Mouse (Mus musculus): ENCODE measurements around the gene Rsbn1l.

The Rsbn1l gene

DNA sequence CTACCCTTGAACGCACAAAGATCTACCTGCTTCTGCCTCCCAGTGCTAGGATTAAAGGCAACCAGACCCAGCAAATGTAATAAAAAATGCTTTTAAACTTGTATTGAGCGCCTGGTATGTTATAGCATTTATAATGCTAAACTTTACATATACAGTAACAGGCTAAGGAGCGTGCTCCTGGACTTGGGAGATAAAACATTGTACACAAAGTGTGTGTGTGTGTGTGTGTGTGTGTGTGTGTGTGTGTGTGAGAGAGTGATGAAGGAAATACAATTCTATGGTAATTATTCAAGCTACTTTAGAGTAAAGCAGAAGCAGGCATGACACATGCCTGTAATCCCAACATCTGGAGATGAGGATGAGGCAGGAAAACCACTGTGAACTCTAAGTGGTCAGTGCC is at the start of gene Rsbn1l:
TSS of gene Rsbn1l (minus strand) at position 101 of the 400 bp plus-strand sequence.
- no peak for DNase-seq (ENCODE audit: low spot score)

DNA sequence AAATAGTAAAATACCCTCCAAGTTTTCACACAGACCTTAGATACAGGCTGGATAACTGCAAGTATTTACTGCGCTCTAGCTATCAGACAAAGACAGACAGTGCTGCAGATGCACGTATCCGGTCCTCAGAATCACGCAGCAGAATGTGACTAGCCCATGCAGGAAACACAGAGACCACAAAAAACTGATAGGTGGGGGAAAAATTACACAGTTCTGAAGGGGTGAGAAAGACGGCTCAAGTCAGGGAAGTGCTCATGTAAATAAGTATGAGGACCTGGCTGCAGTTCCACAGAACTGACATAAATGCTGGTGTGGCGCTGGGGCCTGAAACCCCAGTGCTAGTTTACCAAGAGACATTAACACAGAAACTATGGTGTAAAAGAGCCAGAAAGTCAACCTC is 46.5 kb upstream of the Rsbn1l start:
- DNase-seq (ENCODE audit: low spot score): peak; percentile 23

DNA sequence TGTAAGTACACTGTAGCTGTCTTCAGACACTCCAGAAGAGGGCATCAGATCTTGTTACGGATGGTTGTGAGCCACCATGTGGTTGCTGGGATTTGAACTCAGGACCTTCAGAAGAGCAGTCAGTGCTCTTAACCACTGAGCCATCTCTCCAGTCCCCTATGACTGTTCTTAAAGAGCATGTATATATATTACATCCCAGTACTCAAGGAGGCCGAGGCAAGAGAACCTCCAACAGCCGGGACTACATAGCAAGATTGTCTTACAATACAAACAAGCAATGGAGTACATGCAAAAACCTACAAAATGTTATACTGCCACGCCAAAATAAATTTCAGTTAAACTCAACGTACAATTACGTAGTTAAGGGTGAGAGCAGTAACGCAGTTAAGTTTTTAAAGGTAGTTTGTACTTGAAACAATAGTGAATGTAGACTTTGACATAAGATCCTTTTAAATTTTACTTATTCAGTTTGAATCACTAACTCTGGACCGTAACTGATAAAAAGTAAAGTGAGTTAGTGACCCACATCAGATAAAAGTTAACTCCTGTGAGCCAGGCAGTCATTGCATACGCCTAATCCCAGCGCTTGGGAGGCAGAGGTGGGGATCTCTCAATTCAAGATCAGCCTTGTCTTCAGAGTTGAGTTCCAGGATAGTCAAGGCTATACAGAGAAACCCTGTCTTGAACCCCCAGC is 45.6 kb upstream of the Rsbn1l start:
- no peak for DNase-seq (ENCODE audit: low spot score)

DNA sequence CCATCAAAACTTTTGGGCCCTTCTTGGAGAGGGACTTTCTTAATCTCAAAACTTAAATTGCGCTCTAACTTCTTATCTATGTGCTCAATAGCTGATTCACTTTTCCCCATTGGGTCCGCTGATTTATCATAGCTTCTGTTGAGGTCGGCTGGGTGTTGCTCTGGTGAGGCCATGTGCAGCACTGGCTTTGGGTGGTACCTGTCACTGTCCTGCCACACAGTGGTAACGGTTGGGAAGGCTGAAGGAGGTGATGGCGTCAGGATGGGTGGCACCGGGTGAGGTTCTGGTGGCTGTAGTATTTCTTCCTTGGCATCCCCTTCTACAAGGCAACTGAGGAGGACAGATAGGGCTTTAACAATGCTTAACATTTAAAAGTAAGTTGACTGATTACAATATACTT is 42.2 kb upstream of the Rsbn1l start:
- DNase-seq (ENCODE audit: low spot score): no peak

DNA sequence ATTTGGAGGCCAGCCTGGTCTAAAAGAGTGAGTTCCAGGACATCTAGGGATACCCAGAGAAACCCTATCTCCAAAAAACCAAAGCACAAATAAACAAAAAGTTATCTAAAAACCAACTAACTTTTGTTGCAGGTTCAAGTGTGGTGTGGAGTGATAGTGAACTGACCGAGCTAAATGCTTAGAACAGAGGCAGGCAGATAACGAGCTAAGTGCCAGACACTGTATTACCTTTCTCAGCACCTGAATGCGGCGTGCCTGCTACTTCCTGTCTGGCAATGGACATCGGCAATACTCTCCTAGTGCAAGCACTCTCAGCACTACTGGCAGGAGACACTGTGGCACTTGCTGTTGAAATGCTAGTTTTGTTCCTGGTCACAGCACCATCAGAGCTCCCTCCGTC is 41.4 kb upstream of the Rsbn1l start:
- DNase-seq (ENCODE audit: low spot score): no peak

DNA sequence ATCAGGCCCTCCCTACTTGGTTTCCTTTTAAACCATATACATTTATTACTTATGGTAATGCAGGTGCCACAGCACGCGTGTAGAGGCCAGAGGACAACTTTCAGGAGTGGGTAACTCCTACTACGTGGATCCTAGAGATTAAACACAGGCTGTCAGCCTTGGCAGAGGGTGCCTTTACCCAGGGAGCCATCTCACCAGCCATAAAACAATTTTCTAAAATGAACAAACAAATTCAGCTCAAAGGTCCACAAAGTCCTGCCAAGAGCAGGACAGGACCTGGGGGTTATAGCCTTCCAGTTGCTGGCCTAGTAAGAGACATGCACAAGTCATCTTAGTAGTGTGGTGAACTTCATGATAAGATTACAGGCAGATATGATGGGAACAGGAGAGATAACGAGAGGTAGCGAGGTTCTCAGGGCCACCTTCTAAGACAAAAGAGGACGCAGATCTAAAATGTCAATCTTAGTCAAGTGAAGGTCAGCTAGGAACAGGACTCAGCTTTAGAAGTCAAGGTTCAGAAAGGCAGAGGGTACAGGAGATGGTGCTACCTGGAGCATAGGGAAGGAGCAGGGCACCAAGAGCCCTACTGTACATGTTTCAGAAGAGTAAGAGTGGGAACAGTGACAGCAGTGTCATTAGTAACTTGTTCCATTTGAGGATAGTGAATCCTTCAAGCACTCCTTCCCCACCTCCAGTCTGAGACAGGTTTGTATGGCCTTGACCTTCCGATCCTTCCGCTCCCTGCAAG is 34.0 kb upstream of the Rsbn1l start:
- no peak for DNase-seq (ENCODE audit: low spot score)

DNA sequence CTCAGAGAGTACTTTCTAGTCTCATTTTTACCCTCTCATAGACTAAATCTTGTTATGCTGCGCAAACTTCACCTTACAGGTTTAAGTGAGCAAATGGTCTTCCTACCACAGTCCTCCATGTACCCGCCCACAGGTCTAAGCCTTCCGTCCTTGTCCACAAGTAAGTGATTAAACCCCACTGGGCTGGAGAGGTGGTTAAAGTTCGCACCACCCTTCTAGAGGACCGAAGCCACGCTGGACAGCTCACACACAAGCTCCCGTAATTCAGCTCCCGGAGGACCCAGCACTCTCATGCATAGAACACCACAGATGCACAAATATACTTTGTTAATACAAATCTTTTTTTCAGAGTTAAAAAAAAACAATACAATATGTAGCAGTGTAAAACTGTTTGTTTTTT is 30.1 kb upstream of the Rsbn1l start:
- DNase-seq (ENCODE audit: low spot score): no peak

DNA sequence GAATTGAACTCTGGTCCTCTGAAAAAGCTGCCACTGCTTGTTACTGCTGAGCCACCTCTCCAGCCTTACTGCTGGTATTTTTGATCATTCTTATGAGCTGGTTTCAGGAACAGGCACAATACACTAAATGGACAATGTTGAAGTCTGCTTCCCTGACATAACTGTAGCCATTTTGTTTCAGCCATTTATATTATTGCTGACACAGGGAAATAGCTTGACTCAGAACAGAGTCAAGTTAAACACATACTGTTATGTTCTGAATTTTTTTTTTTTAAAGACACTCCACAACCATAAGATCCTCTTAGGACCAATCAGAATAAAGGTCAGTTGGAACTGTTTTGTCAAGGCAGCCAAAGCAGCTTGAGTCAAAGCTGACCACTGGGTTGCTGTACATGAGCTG is 27.3 kb upstream of the Rsbn1l start:
- DNase-seq (ENCODE audit: low spot score): no peak

DNA sequence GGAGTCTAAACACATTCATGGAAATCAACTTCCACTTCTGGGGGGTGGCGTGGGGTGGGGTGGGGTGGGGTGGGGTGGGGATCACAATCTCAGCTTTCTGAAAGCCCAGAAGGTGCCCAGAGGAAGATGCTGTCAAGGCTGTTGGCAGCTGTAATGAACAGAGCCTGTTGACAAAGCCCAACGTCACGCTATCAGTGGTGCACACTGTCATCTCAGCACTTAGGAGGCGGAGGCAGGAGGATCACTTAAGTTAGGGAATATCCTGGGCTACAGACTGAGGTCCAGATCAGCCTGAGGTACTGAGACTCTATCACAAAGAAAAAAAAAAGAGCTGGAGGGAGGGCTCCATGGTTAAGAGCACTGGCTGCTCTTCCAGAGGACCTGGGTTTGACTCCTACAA is 18.5 kb upstream of the Rsbn1l start:
- no peak for DNase-seq (ENCODE audit: low spot score)

DNA sequence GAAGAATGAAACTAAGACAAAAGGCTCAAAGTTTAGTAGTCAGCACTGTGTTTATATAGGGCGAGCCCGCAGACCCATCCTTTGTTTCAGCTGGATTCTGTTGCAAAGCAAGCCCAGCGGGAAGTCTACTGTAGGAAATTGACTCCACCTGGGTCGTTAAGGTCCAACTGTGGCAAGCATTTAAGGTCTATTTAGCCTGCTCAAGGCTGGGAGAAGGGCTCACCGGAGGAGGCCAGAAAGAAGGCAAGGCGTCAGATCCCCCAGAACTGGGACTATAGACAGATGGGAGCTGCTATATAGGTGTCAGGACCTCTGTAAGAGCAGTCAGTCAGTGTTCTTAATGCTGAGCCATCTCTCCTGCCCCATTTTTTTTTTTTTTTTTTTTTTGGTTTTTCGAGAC is 17.8 kb upstream of the Rsbn1l start:
- no peak for DNase-seq (ENCODE audit: low spot score)

DNA sequence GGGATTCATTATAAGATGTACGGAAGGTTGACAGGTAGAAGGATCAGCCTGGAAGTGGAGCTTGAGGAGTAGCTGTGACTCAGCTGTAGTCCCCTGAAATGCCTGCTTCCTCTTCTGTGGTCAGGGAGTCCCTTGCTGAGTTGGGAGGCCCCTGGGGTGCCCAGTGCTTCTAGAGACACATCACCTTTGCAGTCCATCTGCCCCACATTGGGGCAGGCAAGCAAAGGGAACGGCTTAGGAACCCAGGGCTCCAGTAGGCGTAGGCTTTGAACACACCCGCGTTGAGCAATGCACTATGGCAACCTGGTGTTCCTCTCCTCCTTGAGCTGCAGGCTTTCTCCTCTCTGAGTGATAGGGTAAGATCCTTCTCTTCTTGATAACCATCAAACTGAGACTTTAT is 16.9 kb upstream of the Rsbn1l start:
- DNase-seq (ENCODE audit: low spot score): no peak

DNA sequence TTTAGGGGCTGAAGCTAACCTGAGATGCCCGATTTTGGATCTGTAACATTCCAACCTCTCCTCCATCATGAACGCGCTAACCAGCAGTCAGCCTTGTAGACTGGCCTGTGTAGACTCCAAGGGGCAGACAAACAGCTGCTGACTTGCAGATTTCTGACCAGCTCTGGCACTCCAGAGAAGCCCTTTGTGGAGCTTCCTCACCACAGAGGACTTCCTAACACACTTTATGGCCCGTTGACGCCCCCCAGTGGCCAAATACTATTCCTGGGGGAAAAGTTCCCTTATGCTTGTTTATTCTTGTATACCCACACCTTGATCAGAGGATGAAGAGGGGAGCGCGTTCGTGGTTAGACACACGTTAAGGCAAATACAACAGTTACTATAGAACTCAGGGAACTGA is 12.8 kb upstream of the Rsbn1l start:
- peak; percentile 52 for DNase-seq (ENCODE audit: low spot score)

DNA sequence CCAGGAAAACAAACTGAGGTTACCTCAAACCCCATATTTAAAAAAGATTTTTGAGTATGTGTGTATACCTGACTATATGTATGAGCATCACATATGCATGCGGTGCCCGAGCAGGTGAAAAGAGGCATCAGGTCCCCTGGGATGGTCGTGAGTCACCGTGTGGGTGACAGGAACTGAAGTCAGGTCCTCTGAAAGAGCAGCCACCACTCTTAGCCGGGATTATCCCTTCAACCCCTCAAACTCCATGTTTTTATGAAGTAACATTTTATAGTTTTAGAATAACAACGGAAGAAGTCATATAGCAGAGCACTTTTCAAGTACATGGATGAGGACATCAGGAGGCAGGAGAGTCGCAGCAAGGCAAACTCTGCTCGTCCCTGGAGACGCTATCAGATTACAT is 12.3 kb upstream of the Rsbn1l start:
- no peak for DNase-seq (ENCODE audit: low spot score)

DNA sequence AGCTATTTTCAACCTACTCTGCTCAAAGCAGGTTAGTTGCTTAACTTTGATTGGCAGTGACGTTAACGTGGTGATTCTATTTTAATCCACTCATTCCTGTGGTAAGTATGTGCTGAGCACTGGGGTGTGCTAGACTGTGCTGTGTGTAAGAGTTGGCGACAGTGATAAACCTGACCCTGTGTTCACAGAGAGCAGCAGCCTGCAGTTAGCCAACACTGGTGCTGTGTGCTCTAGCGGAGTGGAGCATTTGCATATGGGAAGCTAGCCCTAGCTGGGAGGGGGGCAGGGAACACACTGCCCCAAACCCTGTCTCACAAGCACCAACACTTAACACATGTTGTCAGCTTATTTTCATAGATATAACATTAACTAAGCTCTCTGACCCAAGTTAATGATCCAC is 11.7 kb upstream of the Rsbn1l start:
- peak; percentile 21 for DNase-seq (ENCODE audit: low spot score)

DNA sequence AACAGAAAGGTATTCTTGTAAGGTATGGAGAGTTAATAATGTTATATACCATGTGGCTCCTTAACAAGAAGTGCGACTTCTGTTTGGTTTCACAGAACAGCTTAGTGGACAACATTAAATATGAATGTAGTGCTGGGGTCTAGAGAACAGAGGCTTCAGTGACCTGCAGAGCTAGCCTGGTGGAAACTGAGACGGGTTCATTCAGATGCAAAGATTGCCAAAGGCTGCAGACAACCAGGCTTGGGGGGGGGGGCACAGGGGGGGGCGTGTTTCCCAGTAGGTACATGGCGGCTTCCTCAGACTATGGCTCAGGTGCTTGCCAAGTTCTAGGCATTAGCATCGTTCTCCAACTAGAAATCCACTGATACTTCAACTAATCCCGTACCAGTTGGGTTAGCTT is 8.2 kb upstream of the Rsbn1l start:
- no peak for DNase-seq (ENCODE audit: low spot score)

DNA sequence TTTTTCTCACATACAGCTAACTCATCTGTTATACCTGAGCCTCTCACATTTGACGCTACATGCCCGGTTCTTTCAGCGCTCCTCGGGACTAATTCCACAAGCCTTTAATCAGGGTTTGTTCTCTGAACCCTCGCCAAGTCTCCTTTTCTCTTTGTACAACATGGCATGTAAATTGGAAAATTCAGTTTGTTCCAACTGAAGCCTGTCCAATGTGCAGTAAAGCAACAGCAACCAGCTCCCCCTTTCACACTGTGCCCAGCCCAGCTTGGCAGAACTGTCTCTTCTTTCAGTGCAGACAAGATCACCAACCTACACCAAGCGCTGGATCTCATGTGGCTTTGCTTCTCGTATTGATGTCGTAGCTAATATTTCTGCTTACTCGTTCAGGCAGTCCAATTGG is 7.1 kb upstream of the Rsbn1l start:
- no peak for DNase-seq (ENCODE audit: low spot score)

DNA sequence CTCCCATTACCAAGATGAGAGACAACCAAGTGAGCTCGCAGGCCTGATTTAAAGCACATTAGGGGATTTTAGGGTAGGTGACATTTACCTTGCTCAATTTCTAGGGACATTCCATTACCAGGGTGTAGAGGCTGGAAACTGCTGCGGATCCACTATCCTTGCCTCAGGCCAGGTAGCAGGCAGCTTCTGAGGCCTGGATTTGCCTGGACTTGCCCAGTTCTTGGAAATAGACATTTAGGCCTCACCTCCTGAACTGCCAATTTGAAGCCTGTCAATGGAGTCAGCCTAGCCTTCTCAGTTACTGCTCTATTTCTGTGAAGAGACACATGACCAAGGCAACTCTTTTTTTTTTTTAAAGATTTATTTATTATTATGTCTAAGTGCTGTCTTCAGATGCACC is 4.7 kb upstream of the Rsbn1l start:
- no peak for DNase-seq (ENCODE audit: low spot score)

DNA sequence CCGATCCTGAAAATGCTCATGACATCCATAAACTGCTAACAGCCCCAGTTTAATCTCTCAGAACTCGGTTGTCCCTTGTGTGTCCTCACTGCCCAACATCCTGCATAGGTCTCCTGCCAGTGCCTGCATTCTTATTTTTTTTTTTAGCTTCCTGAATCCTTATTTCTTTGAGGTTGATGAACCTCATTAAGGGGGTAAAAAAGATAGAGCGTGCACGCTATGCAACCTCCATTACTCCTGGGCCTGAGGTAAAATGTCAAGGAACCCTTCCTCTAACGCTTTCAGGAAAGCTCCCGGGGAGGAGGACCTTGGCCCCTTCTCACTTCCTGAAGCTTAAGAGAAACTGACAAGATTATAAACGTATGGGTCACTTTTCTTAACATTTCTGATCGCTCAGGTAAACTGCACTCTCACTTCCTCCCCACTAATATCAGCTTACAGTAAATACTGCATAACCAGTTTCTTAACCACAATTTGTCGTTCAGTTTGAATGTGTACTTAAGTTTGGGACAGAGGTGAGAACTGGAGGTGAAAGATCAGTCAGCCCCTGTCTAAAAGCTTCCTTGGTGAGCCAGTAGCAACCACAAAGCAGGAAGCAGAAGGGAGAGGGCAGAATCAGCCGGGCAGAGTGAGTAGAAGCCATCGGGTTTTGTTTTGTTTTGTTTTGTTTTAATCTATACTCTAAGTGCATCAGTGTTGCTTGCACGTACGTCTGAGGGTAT is 923 bp downstream of the Rsbn1l start:
- DNase-seq (ENCODE audit: low spot score): peak; percentile 44

DNA sequence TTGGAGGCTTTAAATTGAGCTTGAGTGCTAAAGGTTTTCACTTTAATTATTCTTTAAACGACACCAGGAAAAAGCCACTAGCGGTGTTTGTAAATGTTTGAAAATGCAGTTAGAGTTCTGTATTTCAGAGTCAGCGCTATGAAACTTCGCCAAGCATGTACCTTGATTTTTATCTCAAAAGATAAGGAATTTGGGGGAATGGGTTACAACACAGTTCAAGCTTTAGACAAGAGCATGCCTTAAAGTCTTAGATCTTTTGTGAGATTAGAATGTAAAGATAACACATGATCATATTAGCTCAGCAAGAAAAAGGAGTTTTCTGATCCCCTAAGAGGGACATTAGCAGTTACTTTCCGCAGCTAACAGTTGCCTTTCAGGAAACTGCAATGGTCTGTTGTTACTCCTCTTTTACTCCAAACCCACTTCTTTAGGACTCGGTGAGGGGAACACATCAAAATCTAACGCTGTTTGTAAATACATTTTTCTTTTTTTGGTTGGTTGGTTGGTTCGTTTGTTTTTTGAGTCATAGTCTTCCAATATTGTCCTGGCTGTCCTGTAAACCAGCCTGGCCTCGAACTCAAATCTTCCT is 3.8 kb downstream of the Rsbn1l start:
- no peak for DNase-seq (ENCODE audit: low spot score)

DNA sequence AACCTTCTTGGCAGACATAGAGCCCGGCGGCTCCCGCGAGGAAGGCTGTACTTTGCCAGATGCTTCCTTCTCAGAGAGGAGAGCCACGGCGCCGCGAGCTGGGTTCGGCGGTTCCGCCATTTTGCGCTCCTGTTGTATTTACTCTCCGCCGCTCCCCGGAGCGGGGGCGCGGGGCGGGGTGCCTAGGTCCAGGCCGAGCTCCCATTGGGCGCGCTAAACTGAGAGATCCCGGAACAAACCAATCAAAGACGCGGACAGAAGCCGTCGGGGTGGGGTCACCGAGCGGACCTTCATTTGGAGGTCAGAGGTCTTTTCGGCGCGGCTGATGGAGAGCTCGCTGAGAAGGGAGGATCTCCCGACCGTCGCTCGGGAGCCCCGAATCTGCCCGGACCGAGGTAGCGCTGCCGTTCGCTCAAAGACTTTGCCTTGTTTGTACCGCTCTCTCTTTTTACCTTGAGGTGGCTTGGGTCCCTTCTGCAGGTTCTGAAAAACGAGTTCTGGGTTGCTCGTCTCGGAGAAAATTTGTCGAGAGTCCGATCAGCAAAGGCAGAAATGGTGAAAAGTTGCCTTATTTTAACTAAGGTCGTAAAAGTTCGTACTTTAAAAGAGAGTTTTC is 4.4 kb downstream of the Rsbn1l start:
- peak; percentile 98 for DNase-seq (ENCODE audit: low spot score)

DNA sequence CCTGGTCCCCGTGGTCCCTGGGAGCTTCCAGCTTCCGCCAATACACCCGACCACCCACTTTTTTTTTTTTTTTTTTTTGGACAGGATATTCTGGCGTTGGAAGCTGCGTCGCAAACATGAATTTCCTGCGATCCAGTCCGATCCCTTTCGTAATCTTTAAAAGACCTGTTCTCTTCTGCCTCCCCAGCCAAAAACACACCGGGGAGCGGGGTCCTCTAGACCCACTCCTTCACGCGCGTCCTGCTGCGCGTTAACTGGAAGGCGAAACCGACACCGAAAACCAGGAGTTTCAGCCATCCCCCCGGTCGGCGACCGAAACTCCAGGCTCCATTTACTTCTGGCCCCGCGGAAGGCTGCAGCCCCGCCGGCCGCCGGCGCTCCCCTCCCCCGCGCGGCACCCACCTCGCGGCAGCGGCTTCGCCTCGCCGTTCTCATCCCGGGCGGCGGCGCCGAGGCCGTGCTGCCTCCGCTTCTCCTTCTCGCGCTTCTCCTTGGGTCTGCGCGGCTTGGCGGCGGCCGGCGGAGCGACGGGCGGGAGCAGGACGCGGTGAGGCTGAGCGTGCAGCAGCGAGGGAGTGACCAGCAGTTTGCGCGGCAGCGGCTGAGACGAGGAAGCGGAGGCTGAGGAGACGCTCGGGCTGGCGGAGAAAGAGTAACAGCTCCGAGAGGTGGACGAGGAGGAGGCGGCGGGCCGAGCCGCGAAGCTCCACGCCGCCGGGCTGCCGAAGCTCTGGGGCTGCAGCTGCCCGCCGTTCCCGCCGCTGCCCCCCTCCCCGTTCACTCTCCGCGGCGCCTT is 5.1 kb downstream of the Rsbn1l start:
- DNase-seq (ENCODE audit: low spot score): peak; percentile 32

DNA sequence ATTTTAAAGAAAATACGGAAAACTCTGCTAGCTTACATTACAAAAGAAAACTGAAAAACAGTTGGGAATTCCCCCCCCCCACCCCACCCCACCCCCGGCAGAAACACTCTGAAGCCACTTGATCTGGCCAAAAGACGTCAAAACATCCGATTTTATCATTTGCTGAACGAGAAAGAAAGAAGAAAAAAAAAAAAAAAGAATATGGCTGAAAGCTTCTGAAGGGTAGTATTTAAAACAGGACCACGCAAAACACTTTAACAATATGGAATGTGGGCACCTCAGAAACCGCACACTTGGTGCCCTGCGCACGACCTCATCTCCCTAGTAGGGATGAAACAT is 5.7 kb downstream of the Rsbn1l start:
- DNase-seq (ENCODE audit: low spot score): no peak
